Mouse (Mus musculus): ENCODE measurements at regions not wholly inside any gene's neighbourhood (a gene's known extent, or its start where the extent isn't known, plus 50 kb on each side); places are given as distances from the start of the nearest gene placed in this dataset.

DNA sequence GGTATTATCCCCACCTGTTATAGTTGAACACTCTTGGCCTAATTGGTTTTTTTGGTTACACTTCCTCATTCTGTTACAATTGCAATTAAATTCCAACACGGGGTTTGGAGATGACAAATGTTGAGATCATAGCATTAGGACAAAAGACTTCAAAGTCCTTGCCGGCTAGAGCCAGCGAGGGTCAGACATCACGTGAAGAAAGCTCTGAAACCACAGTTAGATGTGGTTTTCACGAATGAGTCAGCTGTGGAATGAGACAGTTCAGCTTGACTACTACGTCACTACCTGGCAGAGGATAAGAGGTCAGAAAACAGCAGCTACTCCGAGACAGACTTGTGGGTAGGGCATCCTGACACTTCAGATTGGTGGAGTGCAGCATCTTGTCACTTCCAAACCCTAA, 55.5 kb upstream of the Trio start:
- ATAC-seq (replicated peaks; ENCODE audit: insufficient number of reproducible peaks, low FRiP score, low TSS enrichment, poor library complexity, severe bottlenecking), result peak; percentile 91

DNA sequence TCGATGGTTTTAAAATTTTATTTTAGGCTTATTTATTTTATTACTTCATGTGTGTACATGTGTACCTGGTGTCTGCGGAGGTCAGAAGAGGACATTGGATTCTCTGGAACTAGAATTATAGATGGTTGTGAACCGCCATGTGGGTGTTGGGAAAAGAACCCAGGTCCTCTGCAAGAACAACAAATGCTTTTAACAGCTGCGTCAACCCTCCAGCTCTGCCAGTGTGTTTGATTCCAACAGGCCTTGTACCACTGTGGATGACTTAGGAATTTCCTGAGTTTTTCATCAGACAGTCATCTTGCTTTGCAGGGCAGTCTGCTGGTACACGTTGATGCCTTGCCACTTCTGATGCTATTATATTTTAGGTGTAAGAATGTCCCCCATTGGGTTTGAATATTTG, 56.8 kb upstream of the Trio start:
- ATAC-seq (replicated peaks; ENCODE audit: insufficient number of reproducible peaks, low FRiP score, low TSS enrichment, poor library complexity, severe bottlenecking), result no peak

DNA sequence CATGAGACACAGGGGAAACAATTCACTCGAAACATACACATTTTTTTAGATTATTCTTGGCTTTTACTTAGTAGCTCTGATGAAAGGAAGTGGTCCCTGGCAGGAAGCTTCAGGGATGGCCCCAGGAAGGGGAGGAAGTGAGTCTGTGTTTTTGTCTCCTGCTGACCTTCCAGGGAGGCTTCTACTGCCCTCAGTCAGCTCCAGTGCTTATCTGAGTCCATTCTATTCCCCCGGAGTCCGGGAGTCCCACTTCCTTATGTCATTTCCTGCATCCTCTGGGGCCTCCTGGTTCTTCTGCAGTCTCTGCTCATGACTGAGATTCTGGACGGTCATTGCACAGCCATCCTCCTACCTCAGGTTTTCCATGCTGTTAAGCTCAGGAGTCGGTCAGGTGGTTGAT, 80.3 kb upstream of the Trio start:
- no peak for ATAC-seq (replicated peaks; ENCODE audit: insufficient number of reproducible peaks, low FRiP score, low TSS enrichment, poor library complexity, severe bottlenecking)

DNA sequence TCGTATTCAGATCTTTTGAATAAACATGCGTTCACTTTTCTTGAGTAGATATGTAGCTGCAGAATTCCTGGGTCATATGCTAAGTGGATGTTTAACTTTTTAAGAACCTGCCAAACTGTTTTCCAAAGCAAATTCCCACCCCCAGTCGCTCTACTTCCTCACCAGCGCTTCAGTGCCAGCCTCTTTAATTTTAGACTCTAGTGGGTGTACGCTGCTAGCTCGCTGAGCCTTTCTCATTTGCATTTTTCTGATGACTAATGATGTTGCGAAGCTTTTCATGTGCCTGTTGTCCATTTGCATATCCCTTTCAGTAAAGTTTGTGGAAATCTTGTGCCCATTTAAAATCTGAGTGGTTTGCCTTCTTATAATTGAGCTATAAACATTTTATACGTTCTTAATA, 84.3 kb upstream of the Trio start:
- no peak for ATAC-seq (replicated peaks; ENCODE audit: insufficient number of reproducible peaks, low FRiP score, low TSS enrichment, poor library complexity, severe bottlenecking)

DNA sequence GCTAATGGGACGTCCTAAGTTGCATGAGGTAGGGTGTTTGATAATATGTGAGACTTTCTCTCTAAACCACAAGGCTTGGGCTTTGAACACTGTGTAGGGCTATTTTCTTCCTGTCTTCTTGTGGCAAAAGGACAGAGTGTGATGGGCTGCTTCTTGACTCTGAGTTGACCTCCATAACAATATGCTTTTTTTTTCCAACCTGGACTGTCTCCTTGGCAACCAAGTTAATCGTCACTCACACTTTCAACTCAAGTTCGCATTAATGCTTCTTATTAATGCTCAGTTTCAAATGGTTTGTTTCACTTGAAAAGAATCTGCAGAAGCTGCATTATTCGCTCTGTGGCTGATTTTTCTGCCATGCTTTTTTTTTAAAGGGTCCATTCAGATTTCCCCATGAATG, 87.8 kb upstream of the Trio start:
- no peak for ATAC-seq (replicated peaks; ENCODE audit: insufficient number of reproducible peaks, low FRiP score, low TSS enrichment, poor library complexity, severe bottlenecking)

DNA sequence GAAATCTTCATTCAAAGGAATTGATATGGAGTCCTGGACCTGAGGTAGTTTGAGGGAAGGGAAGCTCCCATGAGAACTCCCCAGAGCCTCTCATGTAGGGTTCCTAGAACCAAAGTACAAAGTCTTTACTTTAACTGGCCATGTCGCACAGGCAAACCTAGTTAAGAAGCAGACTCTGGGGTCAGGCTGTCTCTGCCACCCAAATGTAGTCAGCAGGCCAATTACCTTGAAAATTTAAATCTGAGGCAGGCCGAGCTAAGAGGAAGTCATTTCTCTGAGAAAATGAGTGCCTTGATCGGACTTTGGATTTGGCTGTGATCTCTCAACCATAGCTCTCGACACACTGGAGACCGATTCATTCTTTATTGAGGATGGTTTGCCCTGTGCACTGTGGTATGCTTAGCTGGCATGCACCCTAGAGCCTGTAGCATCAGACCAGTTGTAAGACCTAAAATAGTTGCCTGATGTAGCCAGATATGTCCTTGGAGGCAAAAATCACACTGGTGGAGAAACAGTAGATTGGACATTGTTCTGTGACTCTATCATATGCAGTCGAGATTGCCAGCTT, 88.6 kb upstream of the Trio start:
- ATAC-seq (replicated peaks; ENCODE audit: insufficient number of reproducible peaks, low FRiP score, low TSS enrichment, poor library complexity, severe bottlenecking), result no peak

DNA sequence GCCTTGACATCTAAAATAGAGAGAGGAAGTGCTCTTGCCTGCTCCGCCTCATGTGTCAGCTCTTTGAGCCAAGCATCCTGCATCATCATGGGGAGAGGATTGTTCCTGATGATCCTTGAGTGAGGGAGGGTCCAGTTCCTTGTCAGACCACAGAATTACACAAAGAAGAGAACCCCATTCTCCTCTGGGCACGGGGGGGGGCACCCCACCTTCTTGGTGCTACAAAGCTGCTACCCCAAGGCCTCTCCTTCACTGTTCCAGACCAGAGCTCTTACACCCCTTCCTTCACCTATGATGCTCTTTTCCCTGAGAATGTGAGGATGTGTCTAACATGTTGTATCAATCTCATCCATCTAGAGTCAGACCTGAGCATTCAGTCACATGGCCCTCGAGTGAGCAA, 76.7 kb upstream of the Dnah5 start:
- ATAC-seq (replicated peaks; ENCODE audit: insufficient number of reproducible peaks, low FRiP score, low TSS enrichment, poor library complexity, severe bottlenecking), result no peak

DNA sequence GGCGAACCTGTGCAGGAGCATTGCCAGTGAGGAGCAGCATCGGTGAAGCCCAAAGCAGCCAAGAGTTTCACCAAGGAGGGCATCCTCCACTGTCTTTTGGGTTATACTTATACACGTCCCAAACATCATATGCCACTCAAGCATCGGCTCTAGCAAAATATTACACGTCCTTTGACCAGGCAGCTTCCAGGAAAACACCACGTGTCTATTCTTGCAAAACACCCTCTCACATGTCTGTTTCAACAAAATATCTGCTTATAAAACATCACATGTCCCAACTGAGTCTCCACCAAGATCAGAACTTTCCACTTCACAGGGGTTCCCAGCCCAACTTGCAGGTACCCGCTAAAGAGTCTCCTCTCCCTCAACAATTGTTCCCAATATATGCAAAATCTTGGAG, 74.0 kb upstream of the Dnah5 start:
- ATAC-seq (replicated peaks; ENCODE audit: insufficient number of reproducible peaks, low FRiP score, low TSS enrichment, poor library complexity, severe bottlenecking), result no peak

DNA sequence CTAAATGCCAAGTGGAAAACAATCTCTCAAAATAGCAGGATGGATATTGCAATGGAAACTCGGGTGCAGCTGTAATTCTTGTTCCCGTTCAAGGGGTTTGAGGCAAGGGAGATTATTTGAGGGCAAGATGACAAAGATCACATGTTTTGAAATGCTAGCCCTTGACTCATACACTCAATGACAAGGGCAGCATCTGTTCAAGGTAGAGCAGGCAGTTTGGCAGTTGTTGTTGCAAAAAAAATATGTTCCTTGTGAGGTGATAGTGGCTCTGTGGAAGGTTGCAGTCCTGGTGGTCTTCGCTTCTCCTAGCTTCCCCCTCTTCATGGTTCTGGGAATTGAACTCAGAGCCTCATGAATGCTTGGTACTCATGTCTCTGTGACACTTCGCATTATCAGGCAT, 72.0 kb upstream of the Dnah5 start:
- no peak for ATAC-seq (replicated peaks; ENCODE audit: insufficient number of reproducible peaks, low FRiP score, low TSS enrichment, poor library complexity, severe bottlenecking)

DNA sequence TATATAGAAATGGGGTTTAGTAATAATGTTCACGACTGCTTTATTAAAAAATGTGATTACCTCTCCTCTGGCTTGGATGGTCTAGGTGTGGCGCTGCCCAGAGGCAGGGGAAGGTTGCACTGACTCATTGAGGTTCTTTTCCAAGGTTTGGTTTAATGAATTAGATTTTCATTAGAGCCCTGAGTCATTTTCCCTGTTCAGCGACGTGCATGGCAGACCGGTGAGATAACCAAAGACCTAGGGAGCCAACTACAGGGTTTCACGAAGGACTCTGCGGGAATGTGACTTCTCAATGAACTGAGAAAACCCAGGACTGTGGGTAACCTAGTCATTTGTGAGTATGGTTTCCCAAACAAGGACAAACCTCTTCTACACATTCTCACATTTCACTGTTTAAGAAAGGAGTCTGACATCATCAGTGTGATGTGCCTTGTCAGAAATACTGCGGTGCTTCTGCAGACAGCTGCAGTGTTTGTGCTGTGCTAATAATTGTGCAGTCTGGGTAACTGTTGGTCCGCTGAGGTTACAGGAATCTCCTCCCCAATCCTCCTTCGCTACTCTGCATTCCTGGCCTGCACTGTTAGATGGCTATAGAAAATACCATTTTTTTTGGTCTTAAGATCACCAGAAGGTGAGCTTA, 70.3 kb upstream of the Dnah5 start:
- ATAC-seq (replicated peaks; ENCODE audit: insufficient number of reproducible peaks, low FRiP score, low TSS enrichment, poor library complexity, severe bottlenecking), result no peak

DNA sequence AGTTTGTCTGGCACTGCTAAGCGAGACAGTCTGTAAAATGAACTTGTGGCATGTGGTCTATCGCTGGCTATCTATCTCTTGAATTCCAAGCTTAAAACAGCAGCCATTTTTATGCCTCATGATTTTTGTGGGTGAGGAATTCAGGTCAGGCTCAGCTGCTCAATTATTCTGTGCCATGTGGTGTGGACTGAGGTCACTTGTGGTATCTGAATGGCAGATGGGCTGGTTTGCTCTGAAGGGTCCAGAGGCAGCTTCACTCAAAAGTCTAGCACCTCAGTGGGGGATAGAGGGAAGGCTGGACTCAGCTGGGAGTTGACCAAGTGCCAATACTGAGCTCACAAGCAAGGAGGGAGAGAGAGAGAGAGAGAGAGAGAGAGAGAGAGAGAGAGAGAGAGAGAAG, 69.3 kb upstream of the Dnah5 start:
- no peak for ATAC-seq (replicated peaks; ENCODE audit: insufficient number of reproducible peaks, low FRiP score, low TSS enrichment, poor library complexity, severe bottlenecking)

DNA sequence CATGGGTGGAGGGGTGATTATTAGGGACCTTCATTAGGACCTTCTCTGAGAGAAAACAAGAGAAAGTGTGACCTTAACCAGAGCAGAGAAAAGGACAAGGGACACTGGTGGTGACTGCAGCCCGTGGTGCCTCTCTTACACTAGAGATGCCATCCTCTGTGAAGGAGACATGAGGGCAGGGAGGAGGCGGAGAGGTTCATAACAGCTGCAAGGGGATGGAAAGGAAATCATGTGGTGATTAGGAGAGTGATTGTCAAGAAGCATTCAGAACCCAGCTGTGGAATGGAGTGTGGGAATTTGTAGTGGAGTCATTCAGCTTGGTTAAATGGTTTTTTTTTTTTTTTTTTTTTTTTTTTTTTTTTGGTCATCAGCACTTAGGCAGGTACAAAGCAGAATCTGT, 64.7 kb upstream of the Dnah5 start:
- ATAC-seq (replicated peaks; ENCODE audit: insufficient number of reproducible peaks, low FRiP score, low TSS enrichment, poor library complexity, severe bottlenecking), result no peak

DNA sequence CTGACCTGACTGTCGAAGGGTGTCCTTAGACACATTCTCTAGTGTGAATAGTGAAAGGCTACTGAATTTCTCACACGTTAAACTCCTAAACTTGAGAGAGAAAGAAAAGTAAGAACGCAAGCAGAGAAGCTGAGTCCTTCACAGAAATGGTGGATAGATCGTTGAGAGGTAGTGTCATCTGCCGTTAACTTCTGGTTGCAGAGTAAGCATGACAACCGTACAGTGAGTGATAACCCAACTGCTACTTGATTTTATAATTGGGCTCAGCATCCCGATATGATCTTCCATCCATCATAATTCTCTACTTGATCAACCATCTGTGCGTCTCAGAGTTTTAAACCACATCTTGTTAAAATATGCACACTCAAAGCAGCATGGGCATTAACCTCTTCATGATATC, 63.3 kb upstream of the Dnah5 start:
- no peak for ATAC-seq (replicated peaks; ENCODE audit: insufficient number of reproducible peaks, low FRiP score, low TSS enrichment, poor library complexity, severe bottlenecking)

DNA sequence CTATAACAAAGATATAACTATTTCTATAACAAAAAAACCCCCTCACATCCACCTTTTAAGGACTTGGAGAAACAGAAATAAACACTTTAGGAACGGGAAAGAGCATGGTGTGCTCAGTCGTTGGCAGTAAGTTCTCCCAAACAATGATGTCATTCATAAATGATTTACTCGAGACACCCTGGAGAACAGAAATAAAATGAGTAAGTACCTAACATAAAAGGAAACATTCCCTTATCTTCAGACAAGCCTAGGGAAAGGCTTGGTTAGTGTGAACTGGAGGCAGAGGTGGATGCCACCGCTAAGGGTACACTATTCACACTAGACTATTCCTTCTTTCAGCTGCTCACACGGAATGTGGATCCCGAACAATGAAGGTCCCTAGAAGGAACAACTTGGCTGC, 62.2 kb upstream of the Dnah5 start:
- no peak for ATAC-seq (replicated peaks; ENCODE audit: insufficient number of reproducible peaks, low FRiP score, low TSS enrichment, poor library complexity, severe bottlenecking)

DNA sequence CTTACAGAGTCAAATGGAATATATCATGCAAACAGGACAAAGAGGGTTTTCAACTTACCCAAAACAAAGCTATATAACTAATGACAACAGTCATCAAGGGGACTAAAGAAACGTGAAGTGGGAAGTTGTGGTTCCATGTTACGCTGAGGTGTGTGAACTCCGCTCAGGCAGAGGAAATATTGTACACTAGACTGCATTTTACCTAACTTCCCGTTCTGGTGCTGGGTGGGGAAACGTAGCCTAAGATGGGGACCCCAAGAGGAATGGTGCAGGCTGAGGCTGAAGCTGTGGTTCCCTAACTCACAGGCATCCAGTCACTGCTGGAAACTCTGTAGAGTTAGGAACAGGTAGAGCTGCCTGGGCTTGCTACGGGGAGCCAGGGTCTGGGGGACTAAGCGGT, 59.3 kb upstream of the Dnah5 start:
- ATAC-seq (replicated peaks; ENCODE audit: insufficient number of reproducible peaks, low FRiP score, low TSS enrichment, poor library complexity, severe bottlenecking), result no peak

DNA sequence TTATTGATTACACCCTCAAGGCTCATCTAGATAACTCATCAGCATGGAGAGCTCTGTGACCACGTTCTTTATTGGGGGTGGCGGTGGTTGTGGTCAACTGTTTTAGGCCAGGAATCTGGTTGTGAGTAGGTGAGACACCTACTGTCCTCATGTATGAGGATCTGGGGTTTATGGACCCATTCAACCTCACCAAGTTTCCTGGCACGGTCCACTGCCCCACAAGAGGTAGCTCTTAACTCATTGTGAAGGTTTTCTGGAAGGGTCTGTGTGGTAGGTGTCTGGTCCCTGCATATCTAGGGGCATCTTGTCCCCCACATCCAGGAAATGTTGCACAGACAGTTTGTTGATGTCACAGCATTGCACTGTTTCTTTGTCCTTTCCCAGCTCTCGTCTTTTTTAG, 58.7 kb upstream of the Dnah5 start:
- no peak for ATAC-seq (replicated peaks; ENCODE audit: insufficient number of reproducible peaks, low FRiP score, low TSS enrichment, poor library complexity, severe bottlenecking)

DNA sequence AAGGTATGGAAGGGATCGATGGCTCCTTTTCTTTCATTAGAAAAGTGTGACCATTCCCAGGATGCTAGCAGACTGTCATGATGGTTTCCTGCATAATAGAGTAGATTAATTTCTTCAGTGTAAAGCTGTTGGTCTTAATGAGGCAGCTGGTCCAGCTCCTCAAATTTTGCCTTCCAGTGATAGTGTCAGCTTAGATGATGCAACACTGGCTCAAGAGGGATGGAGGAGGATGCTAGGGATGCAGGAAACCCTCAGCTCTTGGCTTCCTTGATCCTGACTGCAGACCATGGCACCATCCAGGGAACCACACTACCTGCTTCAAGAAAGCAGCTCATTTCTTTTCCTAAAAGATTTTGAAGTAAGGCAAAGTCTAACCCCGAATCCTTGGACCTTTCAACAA, 51.9 kb upstream of the Dnah5 start:
- no peak for ATAC-seq (replicated peaks; ENCODE audit: insufficient number of reproducible peaks, low FRiP score, low TSS enrichment, poor library complexity, severe bottlenecking)
